Mouse (Mus musculus) hindbrain, postnatal 0 days (tissue): ENCODE data around the gene BC051142. TPM values are rescaled to one million over a fixed set of nuclear protein-coding genes. Genes with fewer than 3 reads are reported as not detected.

Experiments
- ATAC-seq: fragments of 200-750 bp; cut with Nextera tagmentation; 2 replicates; pipeline ENCODE4 v1.8.0; 2017; ENCODE audit warnings: mild to moderate bottlenecking, moderate TSS enrichment, moderate library complexity
- DNase-seq: peaks from one replicate; pipeline ENCODE4 v3.0.0-alpha.2; 2015; ENCODE audit warnings: low spot score
- H3K27ac ChIP-seq: fragments of 300-500 bp; sonication (generic); 2 replicates; pipeline ENCODE4 v1.5.1; 2014; ENCODE audit warnings: mild to moderate bottlenecking
- H3K27me3 ChIP-seq: fragments of 300-500 bp; sonication (generic); 2 replicates; pipeline ENCODE4 v1.6.1; 2014; ENCODE audit warnings: low read length, mixed read lengths; ENCODE audit not compliant: insufficient read depth
- H3K36me3 ChIP-seq: fragments of 300-500 bp; sonication (generic); 2 replicates; pipeline ENCODE4 v1.6.1; 2014; ENCODE audit warnings: low read length, mixed read lengths; ENCODE audit not compliant: insufficient read depth
- H3K4me1 ChIP-seq: fragments of 300-500 bp; sonication (generic); 2 replicates; pipeline ENCODE4 v1.6.1; 2014; ENCODE audit warnings: antibody characterized with exemption, low read length, mixed read lengths; ENCODE audit not compliant: insufficient read depth
- H3K4me2 ChIP-seq: fragments of 300-500 bp; sonication (generic); 2 replicates; pipeline ENCODE4 v1.6.1; 2014; ENCODE audit warnings: low read depth, mild to moderate bottlenecking, low read length, moderate library complexity, mixed read lengths
- H3K4me3 ChIP-seq: fragments of 300-500 bp; sonication (generic); 2 replicates; pipeline ENCODE4 v1.5.1; 2014; ENCODE audit warnings: low read length
- H3K9ac ChIP-seq: fragments of 300-500 bp; sonication (generic); replicated peaks from 2 replicates; pipeline ENCODE4 v1.6.1; 2014; ENCODE audit warnings: mild to moderate bottlenecking, low read length, moderate library complexity, mixed read lengths
- H3K9me3 ChIP-seq: fragments of 300-500 bp; sonication (generic); 2 replicates; pipeline ENCODE4 v1.6.1; 2016; ENCODE audit warnings: low read length, mixed read lengths
- CTCF ChIP-seq: IDR thresholded peaks from 2 replicates; pipeline ENCODE4 v1.5.1; 2016; ENCODE audit warnings: antibody characterized with exemption, control low read depth, low read depth
- WGBS: fragments of 180-500 bp; shearing (Covaris S2); extraction: QIAGEN DNeasy Blood & Tissue Kit; methylation state at CpG from one replicate; pipeline ENCODE4 v1.1.7; 2014; 5-methylcytosine and 5-hydroxymethylcytosine counted together
- polyA plus RNA-seq: library from polyadenylated mRNA; unstranded; fragments of >200 nt; fragmentation: Nextera tagmentation; extraction: Ambion mirVana; gene quantifications from 2 replicates; pipeline ENCODE4 v1.2.1, GENCODE M21; 2015
- total RNA-seq: library from RNA; depleted of rRNA; stranded (reverse); fragments of >200 nt; gene quantifications from 2 replicates; pipeline ENCODE4 v1.2.3, GENCODE M21; 2014

Gene BC051142
- total and polyA plus RNA-seq, 2 experiments from 2014 or later = 4.4 to 6.8 TPM

GRCm38 (mm10) chr17:34365031-34365430 is 33.6 kb upstream of the BC051142 start:
- Histone ChIP-seq H3K36me3 (no peaks in the 10 kb centered on the region), H3K9ac (no peak overlapping the region), H3K4me3 (no peak overlapping the region), H3K27me3 (no peaks in the 10 kb centered on the region), H3K4me1 (no peaks in the 10 kb centered on the region), H3K27ac (no peak overlapping the region), H3K9me3 (no peaks in the 10 kb centered on the region), H3K4me2 (no peak overlapping the region)
- no peak for ATAC-seq
- TF ChIP-seq CTCF = no peak
- WGBS = 80% methylated on average over 10 of the region's 10 CpGs
- no peak for DNase-seq

GRCm38 (mm10) chr17:34370563-34370962 is 28.1 kb upstream of the BC051142 start:
- no peaks in the 10 kb centered on the region for H3K4me1 ChIP-seq
- no peak overlapping the region for H3K27ac ChIP-seq
- H3K9ac ChIP-seq = no peak overlapping the region
- no peaks in the 10 kb centered on the region for H3K36me3 ChIP-seq
- WGBS = 85% methylated on average over 4 of the region's 4 CpGs
- no peaks in the 10 kb centered on the region for H3K9me3 ChIP-seq
- no peaks in the 10 kb centered on the region for H3K27me3 ChIP-seq
- no peak for DNase-seq
- no peak for TF ChIP-seq CTCF
- no peak for ATAC-seq
- H3K4me2 ChIP-seq = no peak overlapping the region
- H3K4me3 ChIP-seq = no peak overlapping the region

- Histone ChIP-seq H3K9me3 (no peaks in the 10 kb centered on the region), H3K36me3 (no peaks in the 10 kb centered on the region), H3K4me3 (no peak overlapping the region), H3K4me2 (no peak overlapping the region), H3K4me1 (no peaks in the 10 kb centered on the region), H3K27me3 (no peaks in the 10 kb centered on the region), H3K27ac (no peak overlapping the region), H3K9ac (no peak overlapping the region)
- ATAC-seq = no peak
- TF ChIP-seq CTCF = no peak
- WGBS = 77% methylated on average over 6 of the region's 6 CpGs
- no peak for DNase-seq
Observed at GRCm38 (mm10) chr17:34373055-34373709, 25.4 kb upstream of the BC051142 start.

- Histone ChIP-seq H3K4me1 (no peaks in the 10 kb centered on the region), H3K9me3 (no peaks in the 10 kb centered on the region), H3K9ac (no peak within 1 kb of the TSS), H3K36me3 (no peaks in the 10 kb centered on the region), H3K27me3 (no peaks in the 10 kb centered on the region), H3K27ac (no peak within 1 kb of the TSS), H3K4me3 (no peak within 1 kb of the TSS), H3K4me2 (no peak within 1 kb of the TSS)
- ATAC-seq (no peak), DNase-seq (no peak)
- TF ChIP-seq CTCF = no peak
- 78% methylated on average over 2 of the region's 2 CpGs for WGBS
Observed at GRCm38 (mm10) chr17:34376847-34377246, 21.8 kb upstream of the BC051142 start, which contains the start of gene Btnl1. Btnl1 (plus strand) TSS chr17:34377132.

- no peak overlapping the region for H3K4me2 ChIP-seq
- H3K27me3 ChIP-seq = no peaks in the 10 kb centered on the region
- H3K9ac ChIP-seq = no peak overlapping the region
- no peak overlapping the region for H3K27ac ChIP-seq
- H3K36me3 ChIP-seq = no peaks in the 10 kb centered on the region
- no peaks in the 10 kb centered on the region for H3K9me3 ChIP-seq
- ATAC-seq = no peak
- no peak for DNase-seq
- peak; percentile 22; the same call in 1 of the 2 replicates for TF ChIP-seq CTCF
- H3K4me3 ChIP-seq = no peak overlapping the region
- WGBS = 51% methylated on average over 6 of the region's 6 CpGs
- H3K4me1 ChIP-seq = no peaks in the 10 kb centered on the region
Observed at GRCm38 (mm10) chr17:34377450-34378209, 21.0 kb upstream of the BC051142 start.

GRCm38 (mm10) chr17:34378716-34379115 is 19.9 kb upstream of the BC051142 start:
- H3K27me3 ChIP-seq = no peaks in the 10 kb centered on the region
- no peak overlapping the region for H3K4me3 ChIP-seq
- no peaks in the 10 kb centered on the region for H3K36me3 ChIP-seq
- no peaks in the 10 kb centered on the region for H3K9me3 ChIP-seq
- WGBS = 86% methylated on average over 2 of the region's 2 CpGs
- DNase-seq (no peak), ATAC-seq (no peak)
- no peak for TF ChIP-seq CTCF
- no peak overlapping the region for H3K9ac ChIP-seq
- no peak overlapping the region for H3K27ac ChIP-seq
- no peak overlapping the region for H3K4me2 ChIP-seq
- H3K4me1 ChIP-seq = no peaks in the 10 kb centered on the region

- Histone ChIP-seq H3K9ac (no peak overlapping the region), H3K27ac (no peak overlapping the region), H3K4me3 (no peak overlapping the region), H3K9me3 (no peaks in the 10 kb centered on the region), H3K36me3 (no peaks in the 10 kb centered on the region), H3K4me2 (no peak overlapping the region), H3K27me3 (no peaks in the 10 kb centered on the region), H3K4me1 (no peaks in the 10 kb centered on the region)
- TF ChIP-seq CTCF = no peak
- DNase-seq = no peak
- 51% methylated on average over 7 of the region's 7 CpGs for WGBS
- no peak for ATAC-seq
Observed at GRCm38 (mm10) chr17:34379451-34379850, 19.2 kb upstream of the BC051142 start.
